In genomic region chr5:93125325-93125724, GRCm38 (mm10) we compare ENCODE assay signal across 15 mouse cellular contexts. TPM values are rescaled to one million over a fixed set of nuclear protein-coding genes. Genes with fewer than 3 reads are reported as not detected.
DNase-seq lines count a peak whose midpoint lies in the region; ATAC-seq lines count a peak whose summit lies in the region.
"Had no signal": no experiment of that assay in that cellular context is flagged by ENCODE, and none has a peak within 500 bp of the region (broad histone marks: within the 10 kb centered on the region; RNA-seq: fewer than 3 reads in every experiment).

No protein-coding gene starts in this region.

- H3K27me3 ChIP-seq in hindbrain, embryonic 11.5 days (ENCODE audit: control insufficient read depth, insufficient read depth, low read length): no peaks in the 10 kb centered on the region
- H3K27me3 ChIP-seq in hindbrain, embryonic 16.5 days (replicated peaks; ENCODE audit: control insufficient read depth, insufficient read depth, low read length): no peaks in the 10 kb centered on the region
- no peaks in the 10 kb centered on the region for H3K27me3 ChIP-seq in midbrain, embryonic 12.5 days
- no peaks in the 10 kb centered on the region for H3K27me3 ChIP-seq in midbrain, embryonic 11.5 days (ENCODE audit: control insufficient read depth, insufficient read depth, low read length)
- H3K27me3 ChIP-seq in forebrain, embryonic 14.5 days (replicated peaks; ENCODE audit: control insufficient read depth, insufficient read depth, low read length): no peaks in the 10 kb centered on the region
- H3K27me3 ChIP-seq: limb, embryonic 12.5 days had no signal

- no peak for DNase-seq in hindbrain, embryonic 11.5 days (ENCODE audit: low spot score)
- DNase-seq in midbrain, embryonic 11.5 days (ENCODE audit: low spot score, missing footprints): no peak
- DNase-seq in forebrain, embryonic 14.5 days (ENCODE audit: low spot score): no peak
- no peak for DNase-seq in cerebellum, postnatal 25 days
- DNase-seq in urinary bladder, adult 18-20 months (ENCODE audit: low spot score in 2 of 2): no peak
- DNase-seq: cerebellum, postnatal 14 days; gastrocnemius, postnatal 25 days; kidney, adult 8-10 months; right cerebral cortex, adult 18-20 months; thymus, adult 18-20 months had no signal

- H3K36me3 ChIP-seq in hindbrain, embryonic 11.5 days (ENCODE audit: control insufficient read depth, insufficient read depth, low read length): no peaks in the 10 kb centered on the region
- no peaks in the 10 kb centered on the region for H3K36me3 ChIP-seq in hindbrain, embryonic 16.5 days (ENCODE audit: control insufficient read depth, insufficient read depth, low read length)
- no peaks in the 10 kb centered on the region for H3K36me3 ChIP-seq in midbrain, embryonic 12.5 days
- H3K36me3 ChIP-seq in midbrain, embryonic 11.5 days (ENCODE audit: control insufficient read depth, insufficient read depth, low read length): no peaks in the 10 kb centered on the region
- H3K36me3 ChIP-seq in forebrain, embryonic 14.5 days (ENCODE audit: control insufficient read depth, insufficient read depth, low read length): no peaks in the 10 kb centered on the region
- H3K36me3 ChIP-seq: limb, embryonic 12.5 days had no signal

- no peak overlapping the region for H3K4me2 ChIP-seq in hindbrain, embryonic 11.5 days (replicated peaks; ENCODE audit: low read depth, low read length)
- no peak overlapping the region for H3K4me2 ChIP-seq in hindbrain, embryonic 16.5 days (ENCODE audit: low read length)
- H3K4me2 ChIP-seq in midbrain, embryonic 12.5 days (replicated peaks): no peak overlapping the region
- H3K4me2 ChIP-seq in midbrain, embryonic 11.5 days: no peak overlapping the region
- H3K4me2 ChIP-seq in forebrain, embryonic 14.5 days (ENCODE audit: low read length): no peak overlapping the region
- H3K4me2 ChIP-seq: limb, embryonic 12.5 days had no signal

- no peak overlapping the region for H3K4me3 ChIP-seq in hindbrain, embryonic 11.5 days (ENCODE audit: low read depth, low read length)
- no peak overlapping the region for H3K4me3 ChIP-seq in hindbrain, embryonic 16.5 days (ENCODE audit: low read length)
- H3K4me3 ChIP-seq in midbrain, embryonic 12.5 days: no peak overlapping the region
- H3K4me3 ChIP-seq in midbrain, embryonic 11.5 days (ENCODE audit: low read depth, low read length): no peak overlapping the region
- H3K4me3 ChIP-seq in forebrain, embryonic 14.5 days (ENCODE audit: low read depth, low read length): no peak overlapping the region
- H3K4me3 ChIP-seq: limb, embryonic 12.5 days had no signal

- H3K9ac ChIP-seq in hindbrain, embryonic 11.5 days (ENCODE audit: low read depth, low read length): 0 out of 2 replicates have a peak overlapping the region, but pooled peaks have one; percentile 13
- H3K9ac ChIP-seq in hindbrain, embryonic 16.5 days (ENCODE audit: low read depth, low read length): no peak overlapping the region
- no peak overlapping the region for H3K9ac ChIP-seq in midbrain, embryonic 12.5 days (replicated peaks)
- H3K9ac ChIP-seq in midbrain, embryonic 11.5 days (ENCODE audit: low read length): no peak overlapping the region
- H3K9ac ChIP-seq in forebrain, embryonic 14.5 days (ENCODE audit: low read length): no peak overlapping the region; the same call in 1 of the 2 replicates
- H3K9ac ChIP-seq: limb, embryonic 12.5 days; liver, embryonic 14.5 days had no signal

- H3K9me3 ChIP-seq in hindbrain, embryonic 11.5 days (ENCODE audit: control insufficient read depth, low read length): no peaks in the 10 kb centered on the region
- H3K9me3 ChIP-seq in hindbrain, embryonic 16.5 days (ENCODE audit: control insufficient read depth, low read length): no peaks in the 10 kb centered on the region
- no peaks in the 10 kb centered on the region for H3K9me3 ChIP-seq in midbrain, embryonic 12.5 days
- H3K9me3 ChIP-seq in midbrain, embryonic 11.5 days (ENCODE audit: control insufficient read depth, low read length): no peaks in the 10 kb centered on the region
- no peaks in the 10 kb centered on the region for H3K9me3 ChIP-seq in forebrain, embryonic 14.5 days (replicated peaks; ENCODE audit: control insufficient read depth, low read length)
- H3K9me3 ChIP-seq: G1E; limb, embryonic 12.5 days had no signal

- no peak for ATAC-seq in hindbrain, embryonic 11.5 days (ENCODE audit: low FRiP score)
- ATAC-seq in hindbrain, embryonic 16.5 days: no peak
- ATAC-seq in midbrain, embryonic 12.5 days (ENCODE audit: low FRiP score, low read depth): no peak
- no peak for ATAC-seq in midbrain, embryonic 11.5 days (ENCODE audit: low FRiP score)
- ATAC-seq in forebrain, embryonic 14.5 days: no peak

- H3K4me1 ChIP-seq in hindbrain, embryonic 11.5 days (replicated peaks; ENCODE audit: control insufficient read depth, insufficient read depth, low read length): peaks cover 19% of the 10 kb centered on the region
- peaks cover 31% of the 10 kb centered on the region for H3K4me1 ChIP-seq in hindbrain, embryonic 16.5 days (ENCODE audit: control insufficient read depth, insufficient read depth, low read depth, low read length)
- peaks cover 70% of the 10 kb centered on the region for H3K4me1 ChIP-seq in midbrain, embryonic 12.5 days
- peaks cover 50% of the 10 kb centered on the region for H3K4me1 ChIP-seq in midbrain, embryonic 11.5 days (ENCODE audit: control insufficient read depth, insufficient read depth, low read length)
- peaks cover 49% of the 10 kb centered on the region for H3K4me1 ChIP-seq in forebrain, embryonic 14.5 days (ENCODE audit: control insufficient read depth, insufficient read depth, low read length)

- 0 out of 2 replicates have a peak overlapping the region, but pooled peaks have one; percentile 67 for H3K27ac ChIP-seq in hindbrain, embryonic 11.5 days (ENCODE audit: low read depth, low read length)
- H3K27ac ChIP-seq in hindbrain, embryonic 16.5 days (ENCODE audit: low read depth, low read length): no peak overlapping the region
- peak overlapping the region; percentile 82; the same call in 1 of the 2 replicates for H3K27ac ChIP-seq in midbrain, embryonic 12.5 days (replicated peaks)
- H3K27ac ChIP-seq in midbrain, embryonic 11.5 days (ENCODE audit: low read depth, low read length): no peak overlapping the region; the same call in 1 of the 2 replicates
- H3K27ac ChIP-seq in forebrain, embryonic 14.5 days (ENCODE audit: low read depth, low read length): peak overlapping the region; percentile 35; the same call in 1 of the 2 replicates
- H3K27ac ChIP-seq: liver, embryonic 14.5 days had no signal

- WGBS in hindbrain, embryonic 11.5 days: 94% methylated on average over 6 of the region's 6 CpGs
- WGBS in hindbrain, embryonic 16.5 days: 89% methylated on average over 6 of the region's 6 CpGs
- 92% methylated on average over 6 of the region's 6 CpGs for WGBS in midbrain, embryonic 12.5 days
- 94% methylated on average over 6 of the region's 6 CpGs for WGBS in midbrain, embryonic 11.5 days
- 89% methylated on average over 6 of the region's 6 CpGs for WGBS in forebrain, embryonic 14.5 days

RNA-seq across cellular contexts. Expression of gene Sept11, which starts 32.1 kb away (rescaled TPM):
- 241 and 243 TPM in 2 replicates for polyA plus RNA-seq in hindbrain, embryonic 11.5 days (2014; fragmentation: Nextera tagmentation; extraction: Ambion mirVana)
- 125 and 150 TPM in 2 replicates for polyA plus RNA-seq in hindbrain, embryonic 16.5 days (2015; fragmentation: Nextera tagmentation; extraction: Ambion mirVana)
- 260 and 272 TPM in 2 replicates for polyA plus RNA-seq in midbrain, embryonic 12.5 days (2016; fragmentation: Nextera tagmentation; extraction: Ambion mirVana)
- polyA plus RNA-seq in midbrain, embryonic 11.5 days (2014; fragmentation: Nextera tagmentation; extraction: Ambion mirVana): 251 and 269 TPM in 2 replicates
- polyA plus RNA-seq in forebrain, embryonic 14.5 days (2014; fragmentation: Nextera tagmentation; extraction: Ambion mirVana): 149 and 167 TPM in 2 replicates

Comparison
In these comparisons a context has a peak if more than half of its experiments do, and no peak if none do; other contexts are left out.
1. H3K27ac ChIP-seq: peak in hindbrain, embryonic 11.5 days (single experiment), midbrain, embryonic 12.5 days (single experiment) and forebrain, embryonic 14.5 days (single experiment); none in hindbrain, embryonic 16.5 days (single experiment) and midbrain, embryonic 11.5 days (single experiment).